Mouse (Mus musculus) Patski (cell line): Measurements from ENCODE around the gene Tada2a. TPM values are rescaled to one million over a fixed set of nuclear protein-coding genes. Genes with fewer than 3 reads are reported as not detected.

Source experiments
- ATAC-seq: fragments of 100-300 bp; one replicate; pipeline ENCODE4 v1.8.0; 2021
- CTCF ChIA-PET: fragments of 350-600 bp; sonication (Branson Sonifier 250); formaldehyde crosslinking; loops from one replicate; lab custom pipeline; 2022; ENCODE audit warnings: inconsistent platforms; lab: Charles Lee
- POLR2A ChIA-PET: fragments of 350-600 bp; sonication (Branson Sonifier 250); formaldehyde crosslinking; loops from one replicate; lab custom pipeline; 2022; ENCODE audit warnings: antibody characterized with exemption, inconsistent platforms; lab: Charles Lee
- DNase-seq: peaks from one replicate; pipeline ENCODE4 v3.0.0-alpha.2; 2011; ENCODE audit warnings: low read depth, low spot score
- H3K27me3 ChIP-seq: fragments of 371-371 bp; one replicate; pipeline ENCODE4 v1.5.1; 2021
- CTCF ChIP-seq: fragments of 100-300 bp; IDR thresholded peaks from one replicate; pipeline ENCODE4 v1.5.1; 2021
- in situ Hi-C: fragments of 300-500 bp; cut with MboI; formaldehyde crosslinking; loops from 3 replicates; pipeline ENCODE4 v1.11.1; 2018; ENCODE audit warnings: low pct_unique_long_range_greater_than_20kb, mixed read lengths
- polyA plus RNA-seq: library from polyadenylated mRNA; unstranded; gene quantifications from one replicate; pipeline ENCODE4 v1.2.3, GENCODE M21; 2021

The Tada2a gene
- polyA plus RNA-seq, 1 experiment from 2014 or later: 22.9 TPM

- no peak for TF ChIP-seq CTCF
Measured at GRCm38 (mm10) chr11:84066927-84067645, 62.3 kb downstream of the Tada2a start.

GRCm38 (mm10) chr11:84066071-84066481, 63.3 kb downstream of the Tada2a start:
- peak; percentile 55 for TF ChIP-seq CTCF
- ChIA-PET CTCF (interaction anchor here (0.7 to 1.4 kb wide), 6 partner anchors 11 to 277 kb away, joined by 3 to 4 read pairs (median 4); no protein-coding TSS in a partner anchor), POLR2A (no interaction called here)
- in situ Hi-C loops: no loop called here
- DNase-seq (no peak), ATAC-seq (no peak)
- H3K27me3 ChIP-seq: no peaks in the 10 kb centered on the region

More at GRCm38 (mm10) chr11:84066927-84067645, 62.3 kb downstream of the Tada2a start:
- ChIA-PET POLR2A (interaction anchor here (0.9 kb wide), 2 partner anchors 12 to 100 kb away, joined by 3 to 6 read pairs; no protein-coding TSS in a partner anchor), CTCF (interaction anchor here (0.8 to 1.4 kb wide), 4 partner anchors 9 to 101 kb away, joined by 3 to 6 read pairs (median 3); no protein-coding TSS in a partner anchor)
- in situ Hi-C loops: no loop called here
- no peaks in the 10 kb centered on the region for H3K27me3 ChIP-seq
- ATAC-seq (peak; percentile 42), DNase-seq (no peak)

GRCm38 (mm10) chr11:84063631-84064209, 65.7 kb downstream of the Tada2a start:
- ATAC-seq (no peak), DNase-seq (no peak)
- in situ Hi-C loops: no loop called here
- ChIA-PET CTCF (interaction anchor here (1.4 kb wide), 1 partner anchor 15 kb away, joined by 8 read pairs; no protein-coding TSS in a partner anchor), POLR2A (no interaction called here)
- H3K27me3 ChIP-seq: no peaks in the 10 kb centered on the region
- no peak for TF ChIP-seq CTCF

GRCm38 (mm10) chr11:84062805-84063204, 66.6 kb downstream of the Tada2a start:
- ChIA-PET POLR2A (interaction anchor here (0.7 kb wide), 1 partner anchor 18 kb away, joined by 5 read pairs; no protein-coding TSS in a partner anchor), CTCF (interaction anchor here (0.7 to 1.5 kb wide), 4 partner anchors 14 to 106 kb away, joined by 3 to 8 read pairs (median 4); no protein-coding TSS in a partner anchor)
- in situ Hi-C loops: no loop called here
- H3K27me3 ChIP-seq: no peaks in the 10 kb centered on the region
- DNase-seq: no peak
- TF ChIP-seq CTCF: no peak
- ATAC-seq: no peak

GRCm38 (mm10) chr11:84061881-84062280, 67.5 kb downstream of the Tada2a start:
- no peak for DNase-seq
- in situ Hi-C loops: no loop called here
- ChIA-PET POLR2A (no interaction called here), CTCF (interaction anchor here (1.5 kb wide), 1 partner anchor 107 kb away, joined by 3 read pairs; no protein-coding TSS in a partner anchor)
- TF ChIP-seq CTCF: no peak
- H3K27me3 ChIP-seq: no peaks in the 10 kb centered on the region
- no peak for ATAC-seq

- ChIA-PET POLR2A (no interaction called here), CTCF (no interaction called here)
- no peak for ATAC-seq
- H3K27me3 ChIP-seq: no peaks in the 10 kb centered on the region
- no peak for DNase-seq
- TF ChIP-seq CTCF: no peak
- in situ Hi-C loops: no loop called here
Measured at GRCm38 (mm10) chr11:84060635-84061034, 68.8 kb downstream of the Tada2a start.

- in situ Hi-C loops: no loop called here
- CTCF ChIA-PET: no interaction called here
- POLR2A ChIA-PET: no interaction called here
- no peak for TF ChIP-seq CTCF
- no peaks in the 10 kb centered on the region for H3K27me3 ChIP-seq
- DNase-seq: no peak
- no peak for ATAC-seq
Measured at GRCm38 (mm10) chr11:84059784-84060183, 69.6 kb downstream of the Tada2a start.

GRCm38 (mm10) chr11:84057418-84057817, 72.0 kb downstream of the Tada2a start:
- ChIA-PET CTCF (interaction anchor here (1.2 kb wide), 1 partner anchor 10 kb away, joined by 3 read pairs; no protein-coding TSS in a partner anchor), POLR2A (no interaction called here)
- ATAC-seq (no peak), DNase-seq (no peak)
- no peaks in the 10 kb centered on the region for H3K27me3 ChIP-seq
- no peak for TF ChIP-seq CTCF
- in situ Hi-C loops: no loop called here

- ChIA-PET CTCF (no interaction called here), POLR2A (no interaction called here)
- ATAC-seq: no peak
- H3K27me3 ChIP-seq: no peaks in the 10 kb centered on the region
- DNase-seq: no peak
- in situ Hi-C loops: no loop called here
- TF ChIP-seq CTCF: no peak
Measured at GRCm38 (mm10) chr11:84053524-84054163, 75.8 kb downstream of the Tada2a start.

- no peak for DNase-seq
- no peaks in the 10 kb centered on the region for H3K27me3 ChIP-seq
- TF ChIP-seq CTCF: no peak
- ChIA-PET CTCF (no interaction called here), POLR2A (no interaction called here)
- in situ Hi-C loops: no loop called here
- ATAC-seq: no peak
Measured at GRCm38 (mm10) chr11:84053055-84053454, 76.3 kb downstream of the Tada2a start.
